Mouse (Mus musculus) heart, adult 11 months (tissue): Measurements from ENCODE around the gene Ak8.

Source experiments
- DNase-seq: peaks from one replicate; pipeline ENCODE4 v3.0.0; 2022

Gene Ak8

DNA sequence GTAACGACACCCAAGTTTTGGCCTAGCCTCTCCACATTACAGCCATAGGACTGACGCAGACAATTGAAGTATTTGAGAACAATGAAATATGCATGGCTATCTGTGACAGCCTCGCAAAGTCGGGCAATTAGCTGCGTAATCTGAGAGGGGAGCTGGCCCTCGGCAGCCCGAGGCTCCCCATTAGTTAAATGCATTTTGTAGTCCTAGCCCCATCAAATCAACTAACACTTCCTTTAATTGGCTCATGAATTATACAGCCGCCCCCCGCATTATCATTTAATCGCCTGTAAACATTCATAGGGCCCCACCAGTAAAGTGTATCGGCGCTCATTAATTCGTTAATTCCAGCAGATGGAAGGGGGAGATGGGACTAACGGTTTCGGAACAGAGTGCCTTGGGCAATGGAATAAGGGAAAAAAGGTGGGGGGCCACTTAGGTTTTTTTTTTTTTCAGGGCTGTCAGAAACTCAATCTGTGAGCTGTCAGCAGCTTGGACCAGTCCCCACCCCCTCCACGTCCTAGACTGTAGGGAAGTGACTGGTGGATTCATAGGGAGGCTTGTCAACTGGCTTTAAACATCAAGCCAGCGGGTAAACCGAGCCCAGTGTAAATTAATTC lies 97.6 kb downstream of the Ak8 start:
- no peak for DNase-seq

DNA sequence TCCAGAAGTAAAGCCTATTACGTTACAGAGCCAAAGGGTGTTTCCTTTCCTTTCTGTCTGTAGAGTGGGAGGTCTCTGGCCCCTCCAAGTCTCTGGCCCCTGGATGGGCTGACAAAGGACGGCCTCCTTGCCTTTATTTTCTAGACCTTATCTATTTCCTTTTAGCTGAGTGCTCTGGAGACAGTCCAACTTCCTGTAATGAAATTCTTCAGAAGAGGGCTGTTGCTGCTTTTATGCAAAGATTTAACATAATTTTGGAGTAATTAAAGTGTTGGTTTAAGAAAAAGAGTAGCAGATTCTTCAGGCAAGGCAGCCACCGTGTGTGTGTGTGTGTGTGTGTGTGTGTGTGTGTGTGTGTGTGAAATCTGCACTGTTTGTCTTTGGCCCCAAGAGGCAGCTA lies 98.4 kb downstream of the Ak8 start:
- DNase-seq, result no peak

DNA sequence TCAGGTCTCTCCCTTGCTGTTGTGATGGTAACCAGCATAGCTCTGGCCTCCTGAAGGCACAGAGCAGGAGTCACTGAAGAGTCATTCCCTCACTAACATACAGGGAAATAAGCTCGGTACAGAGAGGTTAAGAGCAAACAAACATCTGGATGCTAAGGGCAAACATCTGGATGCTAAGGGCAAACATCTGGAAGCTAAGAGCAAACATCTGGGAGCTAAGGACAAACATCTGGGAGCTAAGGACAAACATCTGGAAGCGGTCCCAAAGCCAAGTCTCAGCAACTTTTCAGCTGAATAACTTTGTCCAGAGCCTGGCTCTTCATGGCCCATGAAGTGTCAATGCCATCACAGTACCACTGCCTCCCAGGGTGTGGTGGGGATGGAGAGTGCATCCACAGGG lies 99.6 kb downstream of the Ak8 start:
- DNase-seq, result no peak

DNA sequence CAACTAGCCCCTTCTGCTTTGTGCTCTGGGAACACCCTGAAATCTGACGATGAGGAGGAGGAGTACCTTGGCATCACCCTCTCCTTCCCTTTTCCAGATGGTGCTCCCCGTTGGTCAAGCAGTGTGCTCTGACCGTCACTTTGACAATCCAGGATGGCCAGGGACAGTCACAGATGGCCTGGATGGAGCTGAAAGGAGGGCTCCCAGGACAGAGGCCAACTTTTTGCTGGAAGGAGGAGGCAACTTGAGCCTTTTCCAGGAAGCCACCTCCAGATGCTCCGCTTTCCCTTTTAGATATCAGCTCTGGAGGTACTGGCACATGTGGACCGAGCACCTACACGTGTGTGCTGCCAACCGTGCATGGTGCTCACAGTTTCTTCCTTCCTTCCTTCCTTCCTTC lies 103.4 kb downstream of the Ak8 start:
- no peak for DNase-seq

DNA sequence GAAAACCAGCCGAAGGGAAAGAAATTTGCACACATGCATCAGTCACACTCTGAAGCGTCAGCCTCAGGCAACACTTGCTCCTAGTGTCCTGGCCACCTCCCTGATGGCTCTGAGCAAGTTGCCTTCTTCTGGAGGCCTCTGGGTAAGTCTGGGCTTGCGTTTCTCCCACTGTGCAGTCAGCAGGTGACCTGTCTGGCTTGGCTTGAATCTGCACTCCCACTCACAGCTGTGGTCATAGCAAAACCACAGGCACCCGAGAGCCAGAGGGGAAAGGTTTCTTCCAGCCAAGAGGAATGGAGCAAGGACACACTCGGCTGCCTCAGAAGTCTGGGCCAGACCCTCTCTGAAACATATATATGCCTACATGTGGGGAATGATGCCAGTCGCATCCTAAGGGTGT lies 108.9 kb downstream of the Ak8 start:
- no peak for DNase-seq

DNA sequence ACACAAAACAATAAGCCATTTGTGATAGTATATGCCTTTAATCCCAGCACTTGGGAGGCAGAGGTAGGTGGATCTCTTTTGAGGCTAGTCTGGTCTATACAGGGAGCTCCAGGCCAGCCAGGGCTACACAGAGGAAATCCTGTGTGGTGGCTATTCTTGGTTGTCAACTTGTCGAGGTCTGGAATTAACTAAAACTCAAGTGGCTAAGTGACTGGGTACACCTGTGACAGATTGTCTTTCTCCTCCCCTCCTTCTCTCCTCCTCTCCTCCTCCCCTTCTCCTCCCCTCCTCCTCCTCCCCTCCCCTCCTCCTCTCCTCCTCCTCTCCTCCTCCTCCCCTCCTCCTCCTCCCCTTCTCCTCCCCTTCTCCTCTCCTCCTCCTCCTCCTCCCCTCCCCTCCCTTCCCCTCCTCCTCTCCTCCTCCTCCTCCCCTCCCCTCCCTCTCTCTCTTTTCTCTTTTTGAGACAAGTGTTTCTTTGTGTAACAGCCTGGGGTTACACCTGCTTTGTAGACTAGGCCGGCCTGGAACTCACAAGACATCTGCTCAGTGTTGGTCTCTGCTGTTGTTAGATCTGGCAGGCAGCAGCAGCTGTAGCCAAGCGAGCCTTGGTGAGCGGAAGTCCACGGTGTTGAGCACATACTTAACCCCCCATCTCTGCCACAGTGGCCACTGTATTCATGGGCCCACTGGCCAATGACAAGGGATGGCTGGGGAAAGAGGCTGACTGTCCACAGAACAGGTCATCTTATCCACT lies 110.5 kb downstream of the Ak8 start:
- DNase-seq, result no peak

DNA sequence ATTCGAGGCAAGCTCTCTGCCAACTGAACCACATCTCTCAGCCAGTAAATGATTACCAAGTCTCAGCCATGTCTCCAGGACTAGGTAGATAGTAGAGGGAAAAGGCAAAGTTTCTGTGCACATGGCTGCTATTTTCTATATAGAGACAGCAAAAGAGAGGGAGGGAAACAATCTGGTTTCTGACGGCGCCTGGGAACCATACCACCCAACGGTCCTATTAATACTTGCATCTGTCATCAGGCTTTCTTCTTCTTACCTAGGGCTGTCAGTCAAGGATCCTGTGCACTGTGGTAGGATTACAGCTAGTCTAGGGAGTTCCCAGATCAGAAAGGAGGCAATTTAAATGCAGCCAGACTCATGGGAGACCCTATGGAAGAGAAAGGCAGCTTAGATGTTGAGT lies 118.9 kb downstream of the Ak8 start:
- DNase-seq, result no peak

DNA sequence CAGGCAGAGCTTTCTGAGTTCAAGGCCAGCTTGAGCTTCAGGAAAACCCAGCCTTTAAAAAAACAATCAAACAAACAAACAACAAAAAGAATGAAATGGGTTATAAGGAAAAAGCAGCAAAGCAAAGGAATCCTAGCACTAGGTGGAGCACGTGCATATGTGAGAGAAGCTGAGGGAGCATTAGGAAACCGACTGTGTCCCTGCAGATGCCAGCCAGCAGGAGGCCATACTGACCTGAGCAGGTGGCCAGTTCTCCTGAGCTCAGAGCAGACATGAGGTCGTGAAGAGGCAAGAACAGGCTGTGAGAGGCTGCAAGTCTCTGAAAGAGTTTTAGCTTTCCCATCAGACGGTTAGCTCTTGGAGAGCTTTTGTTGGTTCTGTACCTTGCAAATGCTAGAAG lies 129.3 kb downstream of the Ak8 start:
- no peak for DNase-seq

DNA sequence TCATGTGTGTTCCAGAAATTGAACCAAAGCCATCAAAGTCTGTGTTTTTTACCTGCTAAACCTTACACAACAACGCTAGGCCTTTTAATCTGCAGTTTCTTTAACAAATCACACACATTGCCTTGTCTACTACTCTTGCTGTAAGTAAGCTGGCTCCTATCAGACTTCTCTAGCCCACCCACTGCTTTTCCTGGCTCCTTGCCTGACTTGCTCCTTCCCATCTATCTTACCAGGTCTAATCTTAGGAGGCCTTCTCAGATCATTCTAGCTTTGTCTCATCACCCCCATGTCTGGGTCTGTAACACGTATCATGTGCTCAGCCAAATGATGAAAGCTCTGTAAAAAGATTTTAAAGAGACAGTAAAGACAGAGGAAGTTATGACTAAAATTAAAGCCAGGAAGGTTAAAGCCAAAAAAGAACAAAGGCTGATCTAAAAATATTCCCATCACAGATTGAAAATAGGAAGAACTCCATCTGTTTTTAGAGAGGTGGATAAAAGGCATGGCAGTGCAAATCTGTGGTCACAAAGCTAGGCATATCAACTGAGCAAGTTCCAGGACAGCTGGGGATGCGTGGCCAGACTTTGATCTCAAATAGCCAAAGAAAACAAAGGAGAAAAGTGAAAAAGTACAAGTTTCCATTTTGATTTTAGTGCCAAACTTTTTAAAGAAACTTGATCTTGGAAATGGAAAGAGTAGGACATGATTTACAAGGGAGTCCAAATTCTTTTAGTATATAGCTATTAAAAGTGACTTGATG lies 136.4 kb downstream of the Ak8 start:
- no peak for DNase-seq

DNA sequence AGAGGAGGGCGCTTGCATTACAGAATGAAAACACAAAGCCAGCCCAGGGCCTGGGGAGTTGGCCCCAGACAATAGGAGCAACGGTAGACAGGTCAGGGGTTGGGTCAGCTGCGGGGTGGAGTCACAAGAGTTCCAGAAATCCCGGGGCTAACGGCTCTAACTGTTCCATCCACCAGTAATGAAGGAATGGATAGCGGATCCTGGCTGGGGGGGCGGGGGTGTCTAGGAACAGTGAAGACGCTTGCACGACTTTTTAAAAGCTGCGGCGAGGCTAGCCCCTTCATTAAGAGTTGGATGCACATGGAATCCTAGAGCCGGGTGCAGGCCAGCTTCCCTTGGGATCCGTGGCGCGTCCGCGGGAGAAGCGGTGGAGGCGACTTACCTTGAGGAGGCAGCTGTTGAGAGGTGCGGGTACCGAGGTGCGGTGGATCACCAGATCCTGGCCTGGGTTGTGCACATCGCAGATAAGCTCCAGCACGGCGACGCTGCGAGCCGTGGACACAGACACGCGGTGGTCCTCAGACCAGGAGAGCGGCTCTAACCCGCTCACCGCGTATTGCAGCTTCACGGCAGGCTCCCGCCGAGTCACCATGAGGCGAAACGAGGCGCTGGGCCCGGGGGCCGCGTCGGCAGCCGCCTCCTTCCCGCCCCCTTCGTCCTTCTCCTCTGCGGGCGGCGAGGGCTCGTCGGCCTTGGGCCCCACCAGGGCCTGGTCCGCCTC lies 139.7 kb downstream of the Ak8 start:
- no peak for DNase-seq

DNA sequence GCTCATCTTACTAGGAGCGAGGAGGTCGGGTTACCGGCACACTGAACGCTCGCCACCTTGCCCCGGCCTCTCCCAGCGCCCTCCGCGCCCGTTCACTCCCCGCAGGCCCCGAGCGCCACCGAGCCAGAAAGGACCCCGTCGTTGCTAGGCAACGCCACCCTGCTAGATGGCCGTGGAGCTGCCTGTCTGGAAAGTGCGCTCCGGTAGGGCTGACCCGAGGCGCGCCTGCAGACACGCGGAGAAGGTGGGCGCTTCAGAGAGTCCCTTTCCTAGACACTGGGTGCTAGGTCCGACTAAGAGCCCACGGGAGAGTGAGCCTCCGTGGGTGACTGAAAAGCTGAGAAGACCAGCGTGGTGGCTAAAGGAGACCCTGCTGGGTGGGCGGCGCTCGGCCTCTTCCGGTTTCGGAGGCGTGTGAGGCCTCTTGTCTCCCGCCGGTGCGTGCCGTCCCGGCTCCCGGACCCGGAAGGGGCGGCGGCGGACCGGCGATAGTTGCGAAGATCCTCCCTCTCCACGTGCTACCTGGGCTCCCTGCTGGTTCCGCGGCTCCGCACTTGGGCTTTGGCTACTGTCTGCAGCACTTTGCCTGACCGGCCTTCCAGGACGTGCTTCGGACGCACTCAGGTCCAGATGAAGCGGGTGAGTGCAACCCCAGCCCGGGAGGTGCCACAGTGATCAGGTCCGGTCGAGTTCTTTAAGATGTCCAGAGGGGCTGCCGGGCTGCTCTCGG lies 140.4 kb downstream of the Ak8 start, which contains the start of the genes Gtf3c4 and Ddx31:
Gtf3c4 (minus strand) TSS at position 139 of the 730 bp plus-strand sequence.
Ddx31 (plus strand) TSS at position 185 of the 730 bp plus-strand sequence.
- DNase-seq, result peak; percentile 99

DNA sequence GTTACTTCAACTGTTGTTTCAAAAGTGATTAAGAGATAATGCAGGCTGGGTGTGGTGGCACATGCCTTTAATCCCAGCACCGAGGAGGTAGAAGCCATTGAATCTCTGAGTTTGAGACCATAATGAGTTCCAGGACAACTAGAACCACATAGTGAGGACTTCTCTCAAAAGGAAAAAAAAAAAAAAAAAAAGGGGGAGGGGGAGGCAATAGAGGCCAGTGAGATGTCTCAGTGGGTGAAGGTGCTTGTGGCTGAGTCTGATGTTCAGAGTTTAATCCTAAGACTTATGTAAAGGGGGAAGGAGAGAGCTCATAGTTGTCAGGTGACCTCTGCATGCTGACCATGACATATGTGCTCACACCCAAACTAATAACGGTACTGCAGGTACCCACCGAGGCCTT lies 142.1 kb downstream of the Ak8 start:
- DNase-seq, result no peak

DNA sequence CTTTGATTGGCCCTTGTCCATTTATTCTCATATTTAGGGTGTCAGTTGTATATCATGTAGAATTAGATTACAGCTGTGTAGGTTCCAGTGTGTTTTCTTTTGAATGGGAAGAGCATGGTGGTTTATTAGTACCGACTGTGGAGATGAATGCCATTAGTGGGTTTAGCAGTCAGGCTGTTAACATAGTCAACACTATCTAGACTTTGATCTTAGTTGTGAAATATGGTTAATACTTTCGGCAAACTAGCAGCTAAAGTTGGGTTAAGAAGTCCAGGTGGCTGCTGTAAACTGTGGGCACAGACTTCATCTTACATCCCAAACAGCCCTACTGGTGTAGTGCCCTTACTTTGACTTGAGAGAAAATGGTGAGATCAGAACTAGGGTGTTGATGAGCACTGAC lies 148.9 kb downstream of the Ak8 start:
- DNase-seq, result no peak

DNA sequence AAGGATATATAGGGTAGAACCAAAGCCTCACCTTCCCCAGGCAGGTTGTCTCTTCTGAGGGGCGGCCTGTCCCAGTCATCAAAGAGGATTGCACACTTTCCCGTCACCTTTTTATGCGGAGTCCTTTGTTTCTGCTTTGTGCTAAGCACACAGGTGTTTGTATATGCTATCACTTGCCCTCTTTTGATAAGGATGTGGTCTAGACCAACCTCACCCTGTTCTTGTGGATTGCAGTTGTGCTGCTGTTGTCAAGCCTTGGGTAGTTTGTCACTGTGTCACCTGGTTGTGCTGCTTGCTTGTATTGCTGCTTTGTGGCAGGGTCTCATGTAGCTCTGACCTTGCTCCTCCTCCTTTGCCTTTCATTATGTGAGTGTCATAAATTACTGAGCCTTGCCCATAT lies 152.6 kb downstream of the Ak8 start:
- no peak for DNase-seq

DNA sequence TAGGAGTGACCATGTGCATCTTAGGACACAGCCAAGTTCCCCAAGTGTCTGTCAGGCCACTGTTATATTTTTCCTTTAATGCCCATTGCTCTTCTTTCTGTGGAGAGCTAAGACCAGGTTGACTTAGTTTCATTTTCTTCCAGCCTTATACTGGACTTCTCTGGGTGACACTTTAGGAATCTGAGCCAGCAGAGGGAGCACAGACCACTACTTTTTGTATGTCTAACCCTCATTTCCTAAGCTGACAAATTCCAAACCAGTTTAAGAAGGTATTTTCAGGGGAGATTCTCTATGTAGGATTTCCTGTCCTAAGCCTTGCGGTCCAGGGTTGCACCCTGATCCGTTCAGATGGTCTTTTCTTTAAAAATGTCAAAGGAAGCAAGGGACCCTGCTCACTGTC lies 155.8 kb downstream of the Ak8 start:
- DNase-seq, result no peak

DNA sequence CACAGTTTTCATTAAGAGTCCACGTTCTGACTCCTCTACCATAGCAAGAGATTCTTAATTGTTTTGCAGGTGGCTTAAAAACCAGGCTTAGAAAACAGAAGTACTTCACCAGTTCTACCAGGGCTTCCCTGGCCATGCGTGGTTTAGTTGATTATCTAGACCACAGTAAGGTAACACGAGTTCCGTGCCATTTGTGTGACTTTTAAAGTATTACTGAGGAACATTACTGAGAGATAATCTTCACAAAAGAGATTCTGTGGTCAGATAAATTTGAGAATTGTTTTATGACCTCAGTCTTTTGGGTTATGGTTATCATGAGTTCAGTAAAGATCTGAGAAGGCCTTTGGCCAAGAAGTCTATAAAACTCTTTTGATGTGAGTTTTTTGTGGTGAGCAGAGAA lies 159.3 kb downstream of the Ak8 start:
- DNase-seq, result no peak

DNA sequence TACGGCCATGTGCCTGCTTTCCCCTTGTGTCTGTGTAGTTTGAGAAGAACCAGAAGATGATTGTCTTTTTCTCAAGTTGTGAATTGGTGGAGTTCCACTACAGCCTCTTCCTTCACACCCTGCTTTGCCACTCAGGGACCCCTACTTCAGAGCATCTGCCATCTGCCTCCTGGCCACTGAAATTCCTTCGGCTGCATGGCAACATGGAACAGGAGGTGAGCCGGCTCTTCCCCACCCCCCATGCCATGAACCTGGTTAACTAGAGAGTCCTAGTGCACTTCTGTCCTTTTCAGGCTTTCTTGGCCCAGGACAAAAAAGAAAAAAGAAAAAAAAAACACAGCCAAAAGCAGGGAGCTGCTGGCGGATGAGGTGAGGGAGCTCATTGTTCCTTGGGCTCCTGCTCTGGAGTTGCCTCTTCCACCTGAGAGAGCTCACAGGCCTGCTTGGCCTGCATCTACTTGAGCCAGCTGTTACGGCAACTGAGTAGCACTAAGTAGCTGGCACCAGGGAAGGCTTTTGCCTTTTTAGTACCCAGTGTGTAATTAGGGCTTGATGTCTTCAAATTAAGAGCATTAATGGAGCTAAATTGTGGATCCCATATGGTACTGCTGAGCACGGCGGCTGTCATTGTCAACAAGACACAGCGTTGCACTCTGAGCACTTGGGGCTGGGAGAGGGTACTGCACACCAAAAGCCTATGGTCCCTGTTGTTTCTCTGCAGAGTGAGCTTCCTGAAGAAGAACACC lies 160.9 kb downstream of the Ak8 start:
- no peak for DNase-seq
